Mouse (Mus musculus) lung, embryonic 16.5 days (tissue): ENCODE data around the gene Olfr522. TPM values are rescaled to one million over a fixed set of nuclear protein-coding genes. Genes with fewer than 3 reads are reported as not detected.

Experiments used
- ATAC-seq: fragments of 200-750 bp; cut with Nextera tagmentation; 2 replicates; pipeline ENCODE4 v1.8.0; 2017; ENCODE audit warnings: low read depth, mild to moderate bottlenecking, moderate library complexity
- H3K27ac ChIP-seq: fragments of 300-500 bp; sonication (generic); 2 replicates; pipeline ENCODE4 v1.5.1; 2014; ENCODE audit warnings: mild to moderate bottlenecking, control low read depth, low read length
- H3K27me3 ChIP-seq: fragments of 300-500 bp; sonication (generic); 2 replicates; pipeline ENCODE4 v1.6.1; 2014; ENCODE audit warnings: low read depth, low read length, mixed read lengths; ENCODE audit not compliant: control insufficient read depth, insufficient read depth
- H3K36me3 ChIP-seq: fragments of 300-500 bp; sonication (generic); 2 replicates; pipeline ENCODE4 v1.6.1; 2014; ENCODE audit warnings: low read length; ENCODE audit not compliant: control insufficient read depth, insufficient read depth
- H3K4me1 ChIP-seq: fragments of 300-500 bp; sonication (generic); replicated peaks from 2 replicates; pipeline ENCODE4 v1.6.1; 2014; ENCODE audit warnings: low read length, mixed read lengths; ENCODE audit not compliant: control insufficient read depth, insufficient read depth
- H3K4me2 ChIP-seq: fragments of 300-500 bp; sonication (generic); 2 replicates; pipeline ENCODE4 v1.6.1; 2014; ENCODE audit warnings: low read depth, low read length, control low read depth
- H3K4me3 ChIP-seq: fragments of 300-500 bp; sonication (generic); 2 replicates; pipeline ENCODE4 v1.5.1; 2014; ENCODE audit warnings: mild to moderate bottlenecking, low read length, control low read depth
- H3K9ac ChIP-seq: fragments of 300-500 bp; sonication (generic); 2 replicates; pipeline ENCODE4 v1.6.1; 2014; ENCODE audit warnings: low read length, control low read depth
- H3K9me3 ChIP-seq: fragments of 300-500 bp; sonication (generic); 2 replicates; pipeline ENCODE4 v1.6.1; 2016; ENCODE audit warnings: low read length; ENCODE audit not compliant: control insufficient read depth
- WGBS: fragments of 180-500 bp; shearing (Covaris S2); extraction: QIAGEN DNeasy Blood & Tissue Kit; methylation state at CpG from one replicate; pipeline ENCODE4 v1.1.7; 2014; 5-methylcytosine and 5-hydroxymethylcytosine counted together
- polyA plus RNA-seq: library from polyadenylated mRNA; unstranded; fragments of >200 nt; fragmentation: Nextera tagmentation; extraction: Ambion mirVana; gene quantifications from 2 replicates; pipeline ENCODE4 v1.2.1, GENCODE M21; 2015

Gene Olfr522
- polyA plus RNA-seq, 1 experiment from 2014 or later: not detected

DNA sequence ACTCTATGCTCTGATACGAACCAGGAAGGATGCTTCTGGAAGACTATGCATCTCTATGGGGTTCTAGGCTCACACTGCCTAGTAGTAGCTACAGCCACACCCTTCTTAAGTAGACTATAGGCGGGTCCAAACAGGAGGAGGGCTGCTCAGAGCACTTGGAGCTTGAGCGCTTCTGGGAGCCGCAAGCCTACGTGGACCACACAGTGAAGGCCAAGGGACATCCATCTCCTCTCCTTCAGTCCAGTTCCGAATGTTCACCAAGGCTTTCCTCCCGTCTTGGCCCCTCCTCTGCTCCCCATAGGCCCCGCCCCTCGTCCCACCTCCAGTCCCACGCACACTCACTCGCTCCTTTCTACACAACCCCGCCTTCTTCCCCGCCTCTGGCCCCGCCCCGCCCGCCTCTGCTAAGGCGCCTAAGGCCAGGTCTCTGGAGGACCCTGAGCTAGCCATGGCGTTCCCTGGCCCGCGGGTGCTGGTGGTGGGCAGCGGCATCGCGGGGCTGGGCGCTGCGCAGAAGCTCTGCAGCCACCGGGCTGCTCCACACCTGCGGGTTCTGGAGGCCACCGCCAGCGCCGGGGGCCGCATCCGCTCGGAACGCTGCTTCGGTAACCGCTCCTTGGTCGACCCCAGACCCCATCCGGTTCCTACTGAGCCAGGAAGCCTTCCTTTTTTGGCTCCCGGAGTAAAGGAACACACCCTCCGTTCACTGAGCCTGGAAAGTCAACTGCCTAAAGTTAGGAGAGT is 39.1 kb downstream of the Olfr522 start:
- H3K27me3 ChIP-seq: no peaks in the 10 kb centered on the region
- H3K9ac ChIP-seq: peak overlapping the region; percentile 97
- WGBS: 1% methylated on average over 35 of the region's 40 CpGs
- peaks cover 6% of the 10 kb centered on the region for H3K36me3 ChIP-seq
- H3K4me1 ChIP-seq: peaks cover 11% of the 10 kb centered on the region
- H3K9me3 ChIP-seq: no peaks in the 10 kb centered on the region
- H3K4me3 ChIP-seq: peak overlapping the region; percentile 90
- ATAC-seq: peak; percentile 99
- peak overlapping the region; percentile 81 for H3K27ac ChIP-seq
- peak overlapping the region; percentile 89 for H3K4me2 ChIP-seq

DNA sequence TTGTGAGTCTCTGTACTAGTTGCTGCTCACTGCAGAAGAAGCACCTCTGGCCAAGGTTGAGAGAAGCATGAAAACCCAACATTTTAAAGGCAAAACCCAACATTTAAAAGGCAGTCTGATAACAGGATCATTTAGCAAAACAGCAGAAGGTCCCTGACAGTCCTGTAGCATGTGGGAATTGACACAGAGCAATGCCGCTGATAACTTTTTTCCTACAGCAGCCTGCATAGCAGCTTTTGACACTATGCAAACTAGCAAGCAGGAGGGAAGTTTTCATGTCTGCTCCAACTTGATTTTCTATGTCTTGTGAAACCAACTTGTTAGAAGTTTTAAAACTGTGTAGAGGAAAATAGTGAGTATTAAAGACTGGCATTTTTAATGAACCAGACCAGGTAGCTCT is 40.2 kb downstream of the Olfr522 start:
- ATAC-seq: no peak
- H3K9ac ChIP-seq: no peak overlapping the region
- no peaks in the 10 kb centered on the region for H3K9me3 ChIP-seq
- WGBS: 95% methylated on average over 1 of the region's 1 CpGs
- H3K4me3 ChIP-seq: no peak overlapping the region
- H3K36me3 ChIP-seq: no peaks in the 10 kb centered on the region
- peaks cover 11% of the 10 kb centered on the region for H3K4me1 ChIP-seq
- H3K27me3 ChIP-seq: no peaks in the 10 kb centered on the region
- H3K27ac ChIP-seq: no peak overlapping the region
- H3K4me2 ChIP-seq: no peak overlapping the region

DNA sequence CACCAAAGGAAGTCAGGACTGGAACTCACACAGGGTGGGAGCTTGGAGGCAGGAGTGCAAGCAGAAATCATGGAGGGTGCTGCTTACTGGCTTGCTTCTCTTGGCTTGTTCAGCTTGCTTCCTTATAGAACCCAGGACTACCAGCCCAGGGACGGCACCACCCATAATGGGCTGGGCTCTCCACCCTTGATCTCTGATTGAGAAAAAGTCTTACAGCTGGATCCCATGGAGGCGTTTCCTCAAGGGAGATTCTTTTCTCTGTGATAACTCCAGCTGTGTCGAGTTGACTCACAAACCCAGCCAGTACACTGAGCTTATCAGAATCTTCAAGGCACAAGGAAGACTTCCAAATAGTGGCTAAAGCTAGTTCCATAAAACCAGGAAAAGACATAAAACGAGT is 41.8 kb downstream of the Olfr522 start:
- Histone ChIP-seq H3K9ac (no peak overlapping the region), H3K4me2 (no peak overlapping the region), H3K4me1 (peaks cover 11% of the 10 kb centered on the region), H3K27me3 (no peaks in the 10 kb centered on the region), H3K36me3 (no peaks in the 10 kb centered on the region), H3K4me3 (no peak overlapping the region), H3K27ac (no peak overlapping the region), H3K9me3 (no peaks in the 10 kb centered on the region)
- no peak for ATAC-seq
- WGBS: 24% methylated on average over 4 of the region's 4 CpGs

- Histone ChIP-seq H3K27me3 (no peaks in the 10 kb centered on the region), H3K9me3 (no peaks in the 10 kb centered on the region), H3K4me1 (peaks cover 5% of the 10 kb centered on the region; the same call in 1 of the 2 replicates), H3K36me3 (no peaks in the 10 kb centered on the region), H3K4me2 (no peak overlapping the region), H3K9ac (no peak overlapping the region), H3K27ac (no peak overlapping the region), H3K4me3 (no peak overlapping the region)
- WGBS: 49% methylated on average over 12 of the region's 13 CpGs
- ATAC-seq: no peak
Observed at GRCm38 (mm10) chr7:140121338-140121910, 43.1 kb downstream of the Olfr522 start.

GRCm38 (mm10) chr7:140120484-140120883 is 44.1 kb downstream of the Olfr522 start:
- Histone ChIP-seq H3K4me2 (no peak overlapping the region), H3K9me3 (no peaks in the 10 kb centered on the region), H3K27ac (no peak overlapping the region), H3K4me1 (peaks cover 3% of the 10 kb centered on the region; the same call in 1 of the 2 replicates), H3K4me3 (no peak overlapping the region), H3K9ac (no peak overlapping the region), H3K36me3 (no peaks in the 10 kb centered on the region), H3K27me3 (no peaks in the 10 kb centered on the region)
- no peak for ATAC-seq
- 88% methylated on average over 2 of the region's 2 CpGs for WGBS

GRCm38 (mm10) chr7:140116329-140117054 is 48.1 kb downstream of the Olfr522 start, which contains the start of gene Echs1:
Gene Echs1, minus strand, starts transcription at chr7:140116476.
- peak; percentile 97 for ATAC-seq
- Histone ChIP-seq H3K36me3 (peaks cover 7% of the 10 kb centered on the region), H3K27ac (peak within 1 kb of the TSS; percentile 94), H3K27me3 (no peaks in the 10 kb centered on the region), H3K4me3 (peak within 1 kb of the TSS; percentile 88), H3K9me3 (no peaks in the 10 kb centered on the region), H3K4me2 (peak within 1 kb of the TSS; percentile 97), H3K9ac (peak within 1 kb of the TSS; percentile 92), H3K4me1 (peaks cover 2% of the 10 kb centered on the region; the same call in 1 of the 2 replicates)
- 3% methylated on average over 28 of the region's 28 CpGs for WGBS

DNA sequence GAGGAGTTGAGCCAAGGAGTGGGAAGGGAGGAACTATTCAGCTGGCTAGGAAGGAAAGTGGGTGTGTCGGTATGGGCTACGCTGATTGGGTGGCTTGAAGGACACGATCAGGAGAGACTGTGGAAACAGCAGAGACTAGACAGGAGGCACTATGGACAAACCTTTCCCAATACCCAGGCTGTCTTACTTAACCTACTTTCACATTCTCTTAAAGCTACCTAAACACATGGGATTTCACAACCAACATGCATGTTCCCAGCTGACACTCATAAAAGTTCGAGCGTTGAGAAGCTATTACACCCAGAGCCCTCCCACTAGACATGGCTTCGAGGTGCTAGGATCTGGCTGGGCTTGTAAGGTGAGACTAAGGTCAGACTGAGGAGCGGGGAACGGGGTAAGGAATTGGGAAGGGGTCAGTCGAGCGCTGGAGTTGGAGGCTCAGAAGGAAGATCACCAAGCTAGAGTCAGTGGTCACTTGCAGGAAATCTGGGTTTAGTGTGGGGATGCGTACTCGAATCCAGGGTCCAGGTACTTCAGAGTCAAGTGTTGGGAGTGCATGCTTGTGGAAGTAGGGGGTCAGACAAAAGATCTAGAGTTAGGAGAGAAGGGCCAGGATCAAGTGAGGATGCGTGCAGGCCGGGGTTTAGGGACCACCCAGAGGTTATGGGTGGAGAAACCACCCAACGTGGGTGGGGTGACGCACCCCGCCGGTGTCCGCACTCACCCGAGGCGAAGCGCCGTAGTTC is 48.8 kb downstream of the Olfr522 start, which contains the start of gene Paox:
Gene Paox, plus strand, starts transcription at position 217 of the 746 bp plus-strand sequence.
- peak; percentile 89 for ATAC-seq
- H3K9me3 ChIP-seq: no peaks in the 10 kb centered on the region
- H3K27me3 ChIP-seq: no peaks in the 10 kb centered on the region
- peaks cover 12% of the 10 kb centered on the region for H3K36me3 ChIP-seq
- peak within 1 kb of the TSS; percentile 88 for H3K4me3 ChIP-seq
- H3K9ac ChIP-seq: peak within 1 kb of the TSS; percentile 92
- under 1% methylated on average over 23 of the region's 23 CpGs for WGBS
- peak within 1 kb of the TSS; percentile 94 for H3K27ac ChIP-seq
- H3K4me1 ChIP-seq: peaks cover 2% of the 10 kb centered on the region; the same call in 1 of the 2 replicates
- H3K4me2 ChIP-seq: peak within 1 kb of the TSS; percentile 97

GRCm38 (mm10) chr7:140111943-140112342 is 52.6 kb downstream of the Olfr522 start:
- no peak overlapping the region for H3K4me3 ChIP-seq
- 63% methylated on average over 3 of the region's 3 CpGs for WGBS
- peaks cover 33% of the 10 kb centered on the region for H3K36me3 ChIP-seq
- H3K27ac ChIP-seq: no peak overlapping the region
- H3K9me3 ChIP-seq: no peaks in the 10 kb centered on the region
- H3K4me2 ChIP-seq: no peak overlapping the region
- H3K4me1 ChIP-seq: peaks cover 2% of the 10 kb centered on the region; the same call in 1 of the 2 replicates
- no peak for ATAC-seq
- no peak overlapping the region for H3K9ac ChIP-seq
- H3K27me3 ChIP-seq: no peaks in the 10 kb centered on the region
